Mouse (Mus musculus) retina, embryonic 14.5 days (tissue): Measurements from ENCODE around the gene Catsperz.

Source experiments
- DNase-seq: peaks from one replicate; pipeline ENCODE4 v3.0.0-alpha.2; 2015; ENCODE audit warnings: low spot score

Gene Catsperz

GRCm38 (mm10) chr19:6925307-6925573 lies at the start of gene Catsperz:
Gene Catsperz, minus strand, starts transcription at chr19:6925380.
- DNase-seq = no peak

DNA sequence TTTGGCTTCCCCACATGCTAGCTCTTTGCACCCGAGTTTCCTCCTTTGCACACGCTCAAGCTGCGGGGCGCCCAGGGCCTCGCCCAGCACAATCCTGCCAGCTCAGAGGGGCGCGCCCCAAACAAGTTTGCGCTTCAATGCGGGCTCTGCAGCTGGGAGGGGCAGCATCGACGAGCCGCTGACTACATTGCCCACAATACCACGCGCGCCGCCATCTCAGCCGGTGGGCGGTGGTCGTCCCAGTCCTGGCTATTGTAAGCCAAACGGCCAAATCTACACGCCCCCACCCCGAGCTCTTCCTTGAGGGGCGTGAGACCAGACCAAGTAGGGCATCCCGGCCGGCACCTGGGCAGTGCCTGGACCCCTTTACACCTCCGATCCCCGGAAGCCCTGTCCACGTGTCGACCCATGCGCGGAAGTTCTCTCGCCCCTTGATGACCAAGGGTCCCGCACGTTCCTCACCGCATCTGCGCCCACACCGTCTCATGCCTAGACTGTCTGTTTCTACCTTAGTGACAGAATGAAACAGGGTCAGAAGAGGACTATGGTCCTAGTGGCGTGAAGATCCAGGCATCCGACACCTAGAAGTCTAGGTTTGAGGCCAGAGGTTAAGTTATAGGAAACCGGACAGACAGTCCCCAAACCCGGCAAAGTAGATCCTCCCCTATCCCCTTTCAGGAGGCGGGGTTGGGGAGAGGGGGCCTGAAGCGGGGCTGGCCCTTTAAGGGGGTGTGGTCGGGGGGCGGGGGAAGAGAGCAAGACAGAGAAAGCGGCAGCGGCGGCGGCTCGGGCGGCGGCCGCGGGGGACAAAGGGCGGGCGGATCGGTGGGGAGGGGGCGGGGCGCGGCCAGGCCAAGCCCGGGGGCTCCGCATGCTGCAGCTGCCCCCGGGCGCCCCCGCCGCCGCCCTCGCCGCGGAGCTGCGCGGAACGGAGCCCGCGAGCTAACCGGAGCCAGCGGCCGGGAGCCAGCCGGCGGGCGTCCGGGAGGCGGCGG lies 49.3 kb upstream of the Catsperz start, which contains the start of gene Ppp1r14b:
Gene Ppp1r14b (plus strand): TSS at position 758 of the 995 bp plus-strand sequence.
- DNase-seq = peak; percentile 85

DNA sequence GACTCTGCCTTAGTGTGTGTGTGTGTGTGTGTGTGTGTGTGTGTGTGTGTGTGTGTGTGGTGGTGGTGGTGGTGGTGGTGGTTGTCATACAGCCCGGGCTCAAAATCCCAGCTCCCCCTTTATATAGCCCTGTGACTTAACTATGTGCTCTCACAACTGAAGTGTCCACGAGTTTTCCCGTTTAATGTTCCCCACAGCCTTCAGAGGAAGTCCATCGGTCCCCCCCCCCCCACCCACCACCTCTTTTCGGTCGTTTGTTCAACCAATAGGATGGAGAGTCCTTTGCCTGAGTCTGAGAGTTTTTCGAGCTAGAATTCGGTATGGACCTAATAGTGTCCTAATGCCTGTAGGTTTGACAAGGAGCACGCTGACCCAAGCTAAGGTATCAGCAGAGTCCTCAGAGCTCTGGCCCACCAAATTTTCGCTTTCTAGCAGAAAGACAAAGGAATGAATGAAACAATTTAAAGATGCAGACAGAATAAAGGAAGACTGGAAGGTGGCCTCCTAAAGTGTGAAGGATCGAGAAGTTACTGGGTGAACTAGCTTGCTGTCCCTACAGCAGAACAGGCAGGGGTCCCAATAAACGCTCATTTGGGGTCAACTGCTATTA lies 48.5 kb upstream of the Catsperz start:
- DNase-seq = no peak

- DNase-seq = no peak
Measured at GRCm38 (mm10) chr19:6972247-6972917, 47.2 kb upstream of the Catsperz start.

GRCm38 (mm10) chr19:6971644-6972043 lies 46.5 kb upstream of the Catsperz start:
- DNase-seq = no peak

GRCm38 (mm10) chr19:6970460-6971085 lies 45.4 kb upstream of the Catsperz start:
- DNase-seq = no peak

DNA sequence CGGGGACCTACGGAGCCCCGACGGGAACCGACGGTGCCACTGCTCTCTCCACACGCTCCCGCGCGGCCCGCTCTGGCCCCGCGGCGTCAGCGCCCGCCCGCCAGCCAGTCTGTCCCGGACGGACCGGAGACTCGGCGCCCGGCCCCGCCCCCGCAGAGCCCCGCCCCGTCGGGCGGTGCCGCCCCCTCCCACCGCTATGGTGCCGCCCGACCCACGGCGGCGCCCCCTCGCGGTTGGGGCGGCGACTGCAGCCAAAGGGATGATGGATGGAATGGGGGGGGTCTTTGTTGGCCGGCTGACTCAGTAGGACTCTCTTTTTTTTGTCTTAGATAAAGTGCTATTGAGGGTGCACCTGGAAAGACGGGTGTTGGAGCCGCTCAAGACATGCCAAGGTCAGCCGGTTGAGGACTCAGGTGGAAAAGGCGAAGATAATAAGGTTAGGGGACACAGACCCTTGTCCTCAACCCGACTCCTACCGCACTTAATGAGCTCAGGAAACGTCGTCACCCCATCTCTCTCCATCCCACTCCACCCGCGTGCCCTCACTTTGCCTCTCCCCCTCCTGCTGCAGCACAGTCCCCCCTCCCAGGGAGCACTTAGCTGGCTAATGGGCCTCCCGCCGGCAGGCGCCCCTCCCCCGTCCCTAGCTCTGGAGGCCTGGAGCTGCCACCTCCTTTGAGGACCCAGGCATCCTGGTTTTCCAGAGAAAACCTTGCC lies 44.6 kb upstream of the Catsperz start:
- peak; percentile 75 for DNase-seq

DNA sequence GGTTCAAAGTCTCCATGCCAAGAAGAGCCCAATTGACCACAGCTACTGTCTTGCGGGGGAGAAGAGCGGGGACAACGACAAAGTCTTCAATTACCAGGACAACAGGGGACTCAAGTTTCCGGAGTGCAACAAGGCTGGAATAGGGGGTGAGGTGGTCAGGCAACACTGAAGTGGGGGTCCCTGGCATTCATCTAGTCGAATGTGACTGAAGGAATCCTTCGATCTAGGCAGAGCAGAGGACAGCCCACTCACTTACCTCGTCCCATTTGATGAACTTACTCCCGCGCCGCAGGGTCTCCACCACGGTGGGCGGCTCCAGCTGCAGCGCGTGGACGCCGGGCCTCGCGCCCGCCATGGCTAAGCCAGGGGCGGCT lies 44.1 kb upstream of the Catsperz start:
- no peak for DNase-seq

GRCm38 (mm10) chr19:6968491-6969271 lies 43.5 kb upstream of the Catsperz start:
- no peak for DNase-seq

- DNase-seq = no peak
Measured at GRCm38 (mm10) chr19:6956461-6956860, 31.3 kb upstream of the Catsperz start.

- DNase-seq = no peak
Measured at GRCm38 (mm10) chr19:6955424-6955823, 30.2 kb upstream of the Catsperz start.

DNA sequence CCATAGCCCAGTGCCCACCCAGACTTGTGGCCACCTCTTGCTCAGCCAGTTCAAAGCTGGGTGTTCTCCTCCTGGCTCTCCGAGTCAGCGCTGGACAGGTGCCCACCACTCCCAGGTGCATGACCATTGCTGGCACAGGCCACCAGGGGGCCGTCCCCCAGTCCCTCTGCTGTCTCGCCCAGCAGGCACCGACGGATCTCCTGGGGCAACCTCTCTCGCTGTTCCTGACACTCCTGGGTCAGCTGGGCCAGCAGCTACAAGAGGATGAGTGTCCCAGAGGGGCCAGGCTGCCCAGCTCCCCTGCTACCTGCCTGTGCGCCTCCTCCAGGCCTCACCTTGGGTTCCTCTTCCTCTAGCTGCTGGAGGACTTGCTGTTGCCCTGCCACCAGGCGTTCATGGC lies 28.9 kb upstream of the Catsperz start:
- no peak for DNase-seq

DNA sequence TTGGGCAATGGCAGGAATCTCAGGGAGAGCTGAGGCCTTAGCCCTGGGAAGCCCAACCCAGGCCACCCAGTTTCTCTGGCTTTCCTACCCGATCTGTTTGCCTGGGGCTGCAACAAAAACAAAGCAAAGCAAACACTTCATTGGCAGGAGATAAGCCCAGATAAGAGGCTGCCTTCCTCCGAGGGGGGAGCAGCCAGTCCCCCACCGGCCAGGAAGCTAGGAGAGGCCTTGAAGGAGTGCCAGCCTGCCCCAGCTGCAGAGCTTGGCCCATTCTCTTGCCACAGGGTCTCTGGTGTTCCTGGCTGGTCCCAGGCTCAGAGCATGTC lies 27.5 kb upstream of the Catsperz start:
- DNase-seq = no peak

GRCm38 (mm10) chr19:6951994-6952711 lies 27.0 kb upstream of the Catsperz start:
- DNase-seq = peak; percentile 57

DNA sequence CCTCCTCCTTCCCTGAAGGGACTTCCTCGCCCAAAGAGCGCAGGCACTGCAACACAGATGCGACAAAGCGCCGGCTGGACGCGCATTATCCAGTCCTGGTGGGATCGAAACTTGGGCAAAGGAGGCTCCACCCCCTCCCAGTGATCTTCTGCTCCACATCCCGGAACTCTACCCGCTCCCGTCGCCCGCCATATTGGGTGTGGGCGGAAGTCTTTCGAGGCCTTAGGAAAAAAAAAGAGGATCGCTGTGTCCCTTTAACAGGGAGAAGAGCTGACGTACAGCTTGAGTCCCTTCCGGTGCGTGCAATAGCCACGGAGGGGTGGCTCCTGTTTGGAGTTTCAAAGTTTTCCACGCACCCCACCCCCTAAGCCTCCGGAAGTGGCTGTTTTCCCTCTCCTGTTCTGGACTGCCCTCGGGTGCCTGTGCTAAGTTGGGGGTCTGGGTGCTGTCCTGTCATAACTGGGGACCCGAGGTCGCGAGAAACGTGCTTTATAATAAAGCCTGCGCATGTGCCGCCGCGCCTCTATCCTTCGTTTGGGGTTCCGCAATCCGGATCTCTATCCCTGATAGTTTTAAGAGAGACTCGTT lies 26.3 kb upstream of the Catsperz start:
- peak; percentile 94 for DNase-seq

DNA sequence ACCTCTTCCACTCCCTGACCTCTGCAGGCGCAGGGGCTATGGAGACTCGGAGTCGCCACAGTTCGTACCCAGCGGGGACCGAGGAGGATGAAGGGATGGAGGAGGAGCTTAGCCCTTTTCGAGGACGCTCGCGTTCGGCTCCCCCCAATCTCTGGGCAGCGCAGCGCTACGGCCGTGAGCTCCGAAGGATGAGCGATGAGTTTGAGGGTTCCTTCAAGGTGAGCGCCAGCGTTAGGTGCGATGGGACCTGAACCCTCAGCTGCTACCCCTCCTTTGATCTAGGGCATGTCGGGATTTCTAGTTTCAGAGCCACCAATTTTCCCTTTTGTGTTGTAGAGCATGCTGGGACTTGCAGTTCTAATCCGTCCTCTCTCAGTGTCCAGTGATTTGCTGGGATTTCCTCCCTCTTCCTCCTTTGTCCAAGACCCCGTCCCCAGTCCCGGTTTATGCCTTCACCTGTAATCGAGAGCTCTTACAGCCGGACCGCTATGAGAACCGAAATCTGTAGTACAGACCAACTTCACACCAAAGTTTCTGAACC lies 25.5 kb upstream of the Catsperz start:
- DNase-seq = peak; percentile 78

DNA sequence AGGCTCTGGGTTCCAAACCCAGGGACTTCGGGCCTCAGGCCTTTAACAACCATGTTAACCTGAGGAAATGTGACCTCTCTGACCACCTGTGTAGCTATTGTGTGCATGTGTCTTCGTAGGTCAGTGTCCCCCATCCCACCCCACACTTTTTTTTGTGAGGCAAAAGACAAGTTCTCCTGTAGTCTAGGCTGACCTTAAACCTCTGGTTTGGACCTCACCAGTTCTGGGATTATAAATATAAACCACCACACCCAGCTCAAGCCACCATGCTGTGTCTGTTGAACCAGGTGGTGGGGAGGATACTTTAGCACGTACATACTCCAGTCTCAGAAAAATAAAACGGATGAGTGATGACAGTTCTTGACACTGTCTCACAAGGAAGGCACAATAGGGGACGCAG lies 24.8 kb upstream of the Catsperz start:
- no peak for DNase-seq

- DNase-seq = no peak
Measured at GRCm38 (mm10) chr19:6949532-6949931, 24.4 kb upstream of the Catsperz start.

DNA sequence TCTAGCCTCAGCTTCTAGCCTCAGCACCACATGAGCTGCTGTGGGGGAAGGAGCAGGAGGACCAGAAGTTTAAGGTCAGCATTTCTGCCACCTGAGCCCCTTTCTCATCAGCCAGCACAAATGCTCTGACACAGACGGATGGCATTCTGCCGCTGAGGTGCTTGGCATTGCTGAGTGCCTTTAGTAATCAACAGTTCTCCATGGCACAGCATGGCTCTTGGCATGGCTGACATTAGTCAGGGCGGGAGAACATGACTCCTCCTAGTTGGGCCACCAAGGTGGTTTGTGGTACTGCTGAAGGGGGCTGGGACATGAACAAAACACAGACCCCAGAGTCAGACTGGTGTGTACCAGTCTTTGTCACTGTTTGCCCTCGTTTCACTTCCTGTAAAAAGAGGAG lies 23.0 kb upstream of the Catsperz start:
- DNase-seq = no peak

GRCm38 (mm10) chr19:6947742-6948141 lies 22.6 kb upstream of the Catsperz start:
- no peak for DNase-seq
